Mouse (Mus musculus) hindbrain, embryonic 11.5 days (tissue): ENCODE measurements around the gene Vsig1. TPM values are rescaled to one million over a fixed set of nuclear protein-coding genes. Genes with fewer than 3 reads are reported as not detected.

Experiments used
- ATAC-seq: fragments of 200-750 bp; cut with Nextera tagmentation; 2 replicates; pipeline ENCODE4 v1.8.0; 2017; ENCODE audit warnings: mild to moderate bottlenecking, moderate TSS enrichment, moderate library complexity; ENCODE audit not compliant: low FRiP score
- DNase-seq: peaks from one replicate; pipeline ENCODE4 v3.0.0-alpha.2; 2015; ENCODE audit warnings: low spot score
- H3K27ac ChIP-seq: fragments of 300-500 bp; sonication (generic); 2 replicates; pipeline ENCODE4 v1.5.1; 2014; ENCODE audit warnings: mild to moderate bottlenecking, low read depth, low read length
- H3K27me3 ChIP-seq: fragments of 300-500 bp; sonication (generic); 2 replicates; pipeline ENCODE4 v1.6.1; 2014; ENCODE audit warnings: mild to moderate bottlenecking, low read length, moderate library complexity, mixed read lengths; ENCODE audit not compliant: control insufficient read depth, insufficient read depth
- H3K36me3 ChIP-seq: fragments of 300-500 bp; sonication (generic); 2 replicates; pipeline ENCODE4 v1.6.1; 2014; ENCODE audit warnings: mild to moderate bottlenecking, low read length, moderate library complexity, mixed read lengths; ENCODE audit not compliant: control insufficient read depth, insufficient read depth
- H3K4me1 ChIP-seq: fragments of 300-500 bp; sonication (generic); replicated peaks from 2 replicates; pipeline ENCODE4 v1.6.1; 2014; ENCODE audit warnings: low read length, mixed read lengths; ENCODE audit not compliant: control insufficient read depth, insufficient read depth
- H3K4me2 ChIP-seq: fragments of 300-500 bp; sonication (generic); replicated peaks from 2 replicates; pipeline ENCODE4 v1.6.1; 2014; ENCODE audit warnings: mild to moderate bottlenecking, low read depth, low read length
- H3K4me3 ChIP-seq: fragments of 300-500 bp; sonication (generic); 2 replicates; pipeline ENCODE4 v1.5.1; 2014; ENCODE audit warnings: low read depth, low read length
- H3K9ac ChIP-seq: fragments of 300-500 bp; sonication (generic); 2 replicates; pipeline ENCODE4 v1.6.1; 2014; ENCODE audit warnings: low read depth, low read length
- H3K9me3 ChIP-seq: fragments of 300-500 bp; sonication (generic); 2 replicates; pipeline ENCODE4 v1.6.1; 2016; ENCODE audit warnings: low read length; ENCODE audit not compliant: control insufficient read depth
- WGBS: fragments of 180-500 bp; shearing (Covaris S2); extraction: QIAGEN DNeasy Blood & Tissue Kit; methylation state at CpG from one replicate; pipeline ENCODE4 v1.1.7; 2014; 5-methylcytosine and 5-hydroxymethylcytosine counted together
- polyA plus RNA-seq: library from polyadenylated mRNA; unstranded; fragments of >200 nt; fragmentation: Nextera tagmentation; extraction: Ambion mirVana; gene quantifications from 2 replicates; pipeline ENCODE4 v1.2.1, GENCODE M21; 2014

Vsig1 gene
- polyA plus RNA-seq, 1 experiment from 2014 or later, result not detected

- WGBS, result 79% methylated on average over 6 of the region's 6 CpGs
- peaks cover 16% of the 10 kb centered on the region for H3K27me3 ChIP-seq
- H3K9ac ChIP-seq, result no peak overlapping the region
- H3K4me1 ChIP-seq, result no peaks in the 10 kb centered on the region
- ATAC-seq (no peak), DNase-seq (no peak)
- no peak overlapping the region for H3K4me3 ChIP-seq
- H3K4me2 ChIP-seq, result no peak overlapping the region
- no peaks in the 10 kb centered on the region for H3K9me3 ChIP-seq
- H3K36me3 ChIP-seq, result no peaks in the 10 kb centered on the region
- H3K27ac ChIP-seq, result no peak overlapping the region
These were observed 77.4 kb downstream of the Vsig1 start for GRCm38 (mm10) chrX:140984795-140985194.

GRCm38 (mm10) chrX:140985256-140985655 is 77.8 kb downstream of the Vsig1 start:
- peaks cover 14% of the 10 kb centered on the region for H3K27me3 ChIP-seq
- H3K9me3 ChIP-seq, result no peaks in the 10 kb centered on the region
- no peak overlapping the region for H3K27ac ChIP-seq
- WGBS, result 85% methylated on average over 2 of the region's 2 CpGs
- no peak for ATAC-seq
- no peak overlapping the region for H3K9ac ChIP-seq
- DNase-seq, result no peak
- no peak overlapping the region for H3K4me3 ChIP-seq
- no peak overlapping the region for H3K4me2 ChIP-seq
- no peaks in the 10 kb centered on the region for H3K36me3 ChIP-seq
- H3K4me1 ChIP-seq, result no peaks in the 10 kb centered on the region

Other genes with a start within 250 kb of the Vsig1 start
- gene Mid2, start 243.0 kb upstream of the Vsig1 start, polyA plus RNA-seq, result 3.0 and 3.7 TPM in 2 replicates
- not detected in 2 replicates for gene Tex13b, start 94.2 kb upstream of the Vsig1 start, polyA plus RNA-seq
- gene Psmd10, start 49.1 kb downstream of the Vsig1 start, polyA plus RNA-seq, result 55.6 and 56.5 TPM in 2 replicates
- gene Atg4a, start 49.3 kb downstream of the Vsig1 start, polyA plus RNA-seq, result 16.8 and 18.5 TPM in 2 replicates